Mouse (Mus musculus) Patski (cell line): ENCODE results near the gene Dcbld2. TPM values are rescaled to one million over a fixed set of nuclear protein-coding genes. Genes with fewer than 3 reads are reported as not detected.
"Not testable (repeated sequence)": the region's sequence is repeated elsewhere in the genome, so short reads cannot be mapped to it uniquely, and the experiment has no call there.

ENCODE experiments used
- ATAC-seq: fragments of 100-300 bp; one replicate; pipeline ENCODE4 v1.8.0; 2021
- CTCF ChIA-PET: fragments of 350-600 bp; sonication (Branson Sonifier 250); formaldehyde crosslinking; loops from one replicate; lab custom pipeline; 2022; ENCODE audit warnings: inconsistent platforms; lab: Charles Lee
- POLR2A ChIA-PET: fragments of 350-600 bp; sonication (Branson Sonifier 250); formaldehyde crosslinking; loops from one replicate; lab custom pipeline; 2022; ENCODE audit warnings: antibody characterized with exemption, inconsistent platforms; lab: Charles Lee
- DNase-seq: peaks from one replicate; pipeline ENCODE4 v3.0.0-alpha.2; 2011; ENCODE audit warnings: low read depth, low spot score
- H3K27me3 ChIP-seq: fragments of 371-371 bp; one replicate; pipeline ENCODE4 v1.5.1; 2021
- CTCF ChIP-seq: fragments of 100-300 bp; IDR thresholded peaks from one replicate; pipeline ENCODE4 v1.5.1; 2021
- in situ Hi-C: fragments of 300-500 bp; cut with MboI; formaldehyde crosslinking; loops from 3 replicates; pipeline ENCODE4 v1.11.1; 2018; ENCODE audit warnings: low pct_unique_long_range_greater_than_20kb, mixed read lengths
- polyA plus RNA-seq: library from polyadenylated mRNA; unstranded; gene quantifications from one replicate; pipeline ENCODE4 v1.2.3, GENCODE M21; 2021

The Dcbld2 gene
- polyA plus RNA-seq, 1 experiment from 2014 or later = 43.3 TPM

- DNase-seq (no peak), ATAC-seq (no peak)
- ChIA-PET POLR2A (no interaction called here), CTCF (no interaction called here)
- no peak for TF ChIP-seq CTCF
- in situ Hi-C loops = no loop called here
- H3K27me3 ChIP-seq = no peaks in the 10 kb centered on the region
These were observed 40.8 kb downstream of the Dcbld2 start for GRCm38 (mm10) chr16:58449073-58449472.

- ChIA-PET POLR2A (no interaction called here), CTCF (no interaction called here)
- no peak for TF ChIP-seq CTCF
- no peak for DNase-seq
- in situ Hi-C loops = loop anchor here (10.0 kb wide), 1 partner anchor 156 kb away; no protein-coding TSS in a partner anchor
- H3K27me3 ChIP-seq = no peaks in the 10 kb centered on the region
- no peak for ATAC-seq
These were observed 42.4 kb downstream of the Dcbld2 start for GRCm38 (mm10) chr16:58450648-58451047.

GRCm38 (mm10) chr16:58451647-58452046 is 43.4 kb downstream of the Dcbld2 start:
- DNase-seq = no peak
- H3K27me3 ChIP-seq = no peaks in the 10 kb centered on the region
- ChIA-PET CTCF (no interaction called here), POLR2A (no interaction called here)
- in situ Hi-C loops = loop anchor here (10.0 kb wide), 1 partner anchor 157 kb away; no protein-coding TSS in a partner anchor
- TF ChIP-seq CTCF = peak; percentile 55
- no peak for ATAC-seq

- ChIA-PET CTCF (interaction anchor here (1.0 kb wide), 1 partner anchor 172 kb away, joined by 3 read pairs; no protein-coding TSS in a partner anchor), POLR2A (no interaction called here)
- ATAC-seq (no peak), DNase-seq (no peak)
- TF ChIP-seq CTCF = no peak
- H3K27me3 ChIP-seq = no peaks in the 10 kb centered on the region
- in situ Hi-C loops = loop anchor here (10.0 kb wide), 1 partner anchor 158 kb away; no protein-coding TSS in a partner anchor
These were observed 44.9 kb downstream of the Dcbld2 start for GRCm38 (mm10) chr16:58453138-58453537.

GRCm38 (mm10) chr16:58453820-58454219 is 45.6 kb downstream of the Dcbld2 start:
- ATAC-seq (no peak), DNase-seq (no peak)
- H3K27me3 ChIP-seq = no peaks in the 10 kb centered on the region
- in situ Hi-C loops = loop anchor here (10.0 kb wide), 1 partner anchor 159 kb away; no protein-coding TSS in a partner anchor
- TF ChIP-seq CTCF = no peak
- CTCF ChIA-PET = interaction anchor here (1.0 to 3.0 kb wide), 9 partner anchors 8 to 172 kb away, joined by 3 to 22 read pairs (median 5); no protein-coding TSS in a partner anchor
- POLR2A ChIA-PET = no interaction called here

GRCm38 (mm10) chr16:58454617-58455016 is 46.4 kb downstream of the Dcbld2 start:
- H3K27me3 ChIP-seq = no peaks in the 10 kb centered on the region
- DNase-seq = no peak
- no peak for ATAC-seq
- peak; percentile 89 for TF ChIP-seq CTCF
- CTCF ChIA-PET = interaction anchor here (0.8 to 3.0 kb wide), 18 partner anchors 9 to 816 kb away, joined by 3 to 22 read pairs (median 3); no protein-coding TSS in a partner anchor
- in situ Hi-C loops = loop anchor here (10.0 kb wide), 1 partner anchor 160 kb away; no protein-coding TSS in a partner anchor
- POLR2A ChIA-PET = no interaction called here

GRCm38 (mm10) chr16:58455118-58455517 is 46.9 kb downstream of the Dcbld2 start:
- no peak for DNase-seq
- no peak for ATAC-seq
- H3K27me3 ChIP-seq = no peaks in the 10 kb centered on the region
- in situ Hi-C loops = loop anchor here (10.0 kb wide), 1 partner anchor 160 kb away; no protein-coding TSS in a partner anchor
- ChIA-PET POLR2A (no interaction called here), CTCF (interaction anchor here (0.8 to 3.0 kb wide), 17 partner anchors 9 to 816 kb away, joined by 3 to 22 read pairs (median 3); no protein-coding TSS in a partner anchor)
- TF ChIP-seq CTCF = no peak

GRCm38 (mm10) chr16:58456445-58456844 is 48.2 kb downstream of the Dcbld2 start:
- no peak for ATAC-seq

GRCm38 (mm10) chr16:58456991-58457390 is 48.7 kb downstream of the Dcbld2 start:
- no peaks in the 10 kb centered on the region for H3K27me3 ChIP-seq
- ChIA-PET POLR2A (no interaction called here), CTCF (interaction anchor here (0.8 to 1.8 kb wide), 6 partner anchors 13 to 280 kb away, joined by 3 to 10 read pairs (median 4); partner anchors contain the start of gene St3gal6)
- no peak for DNase-seq
- in situ Hi-C loops = loop anchor here (10.0 kb wide), 1 partner anchor 162 kb away; no protein-coding TSS in a partner anchor
- no peak for ATAC-seq
- TF ChIP-seq CTCF = no peak

More at GRCm38 (mm10) chr16:58456445-58456844, 48.2 kb downstream of the Dcbld2 start:
- TF ChIP-seq CTCF = no peak
- in situ Hi-C loops = loop anchor here (10.0 kb wide), 1 partner anchor 162 kb away; no protein-coding TSS in a partner anchor
- H3K27me3 ChIP-seq = no peaks in the 10 kb centered on the region
- DNase-seq = no peak
- CTCF ChIA-PET = interaction anchor here (0.8 to 3.0 kb wide), 4 partner anchors 25 to 281 kb away, joined by 3 to 22 read pairs (median 4); partner anchors contain the start of gene St3gal6
- POLR2A ChIA-PET = no interaction called here

- H3K27me3 ChIP-seq, CTCF ChIA-PET, ATAC-seq, POLR2A ChIA-PET, DNase-seq: not testable (repeated sequence)
- in situ Hi-C loops = loop anchor here (5.0 to 10.0 kb wide), 3 partner anchors 52 to 165 kb away; no protein-coding TSS in a partner anchor
These were observed 51.7 kb downstream of the Dcbld2 start for GRCm38 (mm10) chr16:58459966-58460365.

- no peak for DNase-seq
- no peak for TF ChIP-seq CTCF
- no peak for ATAC-seq
- H3K27me3 ChIP-seq = no peaks in the 10 kb centered on the region
- in situ Hi-C loops = loop anchor here (5.0 kb wide), 2 partner anchors 52 to 162 kb away; no protein-coding TSS in a partner anchor
- POLR2A ChIA-PET = no interaction called here
- CTCF ChIA-PET = interaction anchor here (3.1 kb wide), 1 partner anchor 165 kb away, joined by 11 read pairs; no protein-coding TSS in a partner anchor
These were observed 52.1 kb downstream of the Dcbld2 start for GRCm38 (mm10) chr16:58460386-58460785.
